Mouse (Mus musculus): ENCODE results near the gene Gm3250.
"Not testable (repeated sequence)": the region's sequence is repeated elsewhere in the genome, so short reads cannot be mapped to it uniquely, and the experiment has no call there.

The Gm3250 gene

GRCm38 (mm10) chr10:77782442-77782841, at the start of gene Gm3250:
TSS of gene Gm3250 (minus strand) at chr10:77782542.
- in situ Hi-C loops (cut with MboI, MseI) = not testable (repeated sequence)

- in situ Hi-C loops (cut with MboI, MseI) = no loop called here
Observed at GRCm38 (mm10) chr10:77826951-77827350, 44.6 kb upstream of the Gm3250 start, which contains the start of gene Krtap10-4. TSS of gene Krtap10-4 (minus strand) at chr10:77827095.

GRCm38 (mm10) chr10:77819203-77819602, 36.9 kb upstream of the Gm3250 start:
- in situ Hi-C loops (cut with MboI, MseI) = no loop called here

GRCm38 (mm10) chr10:77818523-77818922, 36.2 kb upstream of the Gm3250 start:
- in situ Hi-C loops (cut with MboI, MseI) = no loop called here

- in situ Hi-C loops (cut with MboI, MseI) = no loop called here
Observed at GRCm38 (mm10) chr10:77815514-77815913, 33.2 kb upstream of the Gm3250 start.

- in situ Hi-C loops (cut with MboI, MseI) = no loop called here
Observed at GRCm38 (mm10) chr10:77814382-77814781, 32.0 kb upstream of the Gm3250 start, which contains the start of gene Gm2696. TSS of gene Gm2696 (plus strand) at chr10:77814682.

- in situ Hi-C loops (cut with MboI, MseI) = no loop called here
Observed at GRCm38 (mm10) chr10:77811743-77812142, 29.4 kb upstream of the Gm3250 start, which contains the start of gene Gm9507. TSS of gene Gm9507 (minus strand) at chr10:77811843.

- in situ Hi-C loops (cut with MboI, MseI) = no loop called here
Observed at GRCm38 (mm10) chr10:77804095-77804494, 21.8 kb upstream of the Gm3250 start.

GRCm38 (mm10) chr10:77798921-77799508, 16.7 kb upstream of the Gm3250 start, which contains the start of gene Gm19668:
TSS of gene Gm19668 (minus strand) at chr10:77799133.
- in situ Hi-C loops (cut with MboI, MseI) = no loop called here

- in situ Hi-C loops (cut with MboI, MseI) = not testable (repeated sequence)
Observed at GRCm38 (mm10) chr10:77798164-77798920, 16.0 kb upstream of the Gm3250 start.

GRCm38 (mm10) chr10:77797677-77798076, 15.3 kb upstream of the Gm3250 start:
- in situ Hi-C loops (cut with MboI, MseI) = no loop called here

- in situ Hi-C loops (cut with MboI, MseI) = no loop called here
Observed at GRCm38 (mm10) chr10:77794976-77795375, 12.6 kb upstream of the Gm3250 start, which contains the start of gene Gm9639. TSS of gene Gm9639 (minus strand) at chr10:77795076.

- in situ Hi-C loops (cut with MboI, MseI) = no loop called here
Observed at GRCm38 (mm10) chr10:77788621-77789020, 6.3 kb upstream of the Gm3250 start.

GRCm38 (mm10) chr10:77787876-77788275, 5.5 kb upstream of the Gm3250 start, which contains the start of gene Gm7137:
TSS of gene Gm7137 (minus strand) at chr10:77788200.
- in situ Hi-C loops (cut with MboI, MseI) = not testable (repeated sequence)

GRCm38 (mm10) chr10:77783396-77783795, 1.1 kb upstream of the Gm3250 start:
- in situ Hi-C loops (cut with MboI, MseI) = not testable (repeated sequence)

GRCm38 (mm10) chr10:77776844-77777243, 5.5 kb downstream of the Gm3250 start, which contains the start of gene Gm7138:
TSS of gene Gm7138 (minus strand) at chr10:77776944.
- in situ Hi-C loops (cut with MboI, MseI) = not testable (repeated sequence)

GRCm38 (mm10) chr10:77772142-77772541, 10.2 kb downstream of the Gm3250 start:
- in situ Hi-C loops (cut with MboI, MseI) = not testable (repeated sequence)

- in situ Hi-C loops (cut with MboI, MseI) = not testable (repeated sequence)
Observed at GRCm38 (mm10) chr10:77771225-77771624, 11.1 kb downstream of the Gm3250 start, which contains the start of gene Gm3238. TSS of gene Gm3238 (minus strand) at chr10:77771325.

- in situ Hi-C loops (cut with MboI, MseI) = no loop called here
Observed at GRCm38 (mm10) chr10:77769727-77770126, 12.6 kb downstream of the Gm3250 start.

- in situ Hi-C loops (cut with MboI, MseI) = loop anchor here (10.0 kb wide), 1 partner anchor 1955 kb away; no protein-coding TSS in a partner anchor
Observed at GRCm38 (mm10) chr10:77759582-77759981, 22.8 kb downstream of the Gm3250 start, which contains the start of gene Gm3233. TSS of gene Gm3233 (minus strand) at chr10:77759682.

- in situ Hi-C loops (cut with MboI, MseI) = loop anchor here (10.0 kb wide), 1 partner anchor 1949 kb away; no protein-coding TSS in a partner anchor
Observed at GRCm38 (mm10) chr10:77753448-77753847, 28.9 kb downstream of the Gm3250 start.

GRCm38 (mm10) chr10:77752312-77752711, 30.0 kb downstream of the Gm3250 start:
- in situ Hi-C loops (cut with MboI, MseI) = loop anchor here (10.0 kb wide), 1 partner anchor 1948 kb away; no protein-coding TSS in a partner anchor
